Mouse (Mus musculus): Measurements from ENCODE around the gene Ltbp1. TPM values are rescaled to one million over a fixed set of nuclear protein-coding genes. Genes with fewer than 3 reads are reported as not detected.

Ltbp1 gene
- polyA plus RNA-seq, 1 experiment, result 3.7 TPM

- Histone ChIP-seq H3K36me3 (ENCODE audit: control insufficient read depth, insufficient read depth, low read length) (no peaks in the 10 kb centered on the region), H3K27me3 (ENCODE audit: control insufficient read depth, insufficient read depth, low read length) (no peaks in the 10 kb centered on the region), H3K4me3 (ENCODE audit: extremely low read depth, insufficient read depth, insufficient read length) (no peak overlapping the region), H3K4me1 (ENCODE audit: control insufficient read depth, insufficient read depth, insufficient read length) (no peaks in the 10 kb centered on the region), H3K27ac (ENCODE audit: insufficient read depth, low read length) (no peak overlapping the region)
- no peak for DNase-seq (ENCODE audit: low read depth in 1 of 2, low spot score in 2 of 2)
- 91% methylated on average over 16 of the region's 16 CpGs for WGBS
- TF ChIP-seq CTCF (IDR thresholded peaks at IDR 0.05; ENCODE audit: extremely low read depth, insufficient read depth, insufficient read length, insufficient replicate concordance) (no peak), POLR2A (IDR thresholded peaks at IDR 0.05; ENCODE audit: low read depth, low read length) (no peak)
Measured at GRCm38 (mm10) chr17:74968738-74969271, 36.6 kb upstream of the Ltbp1 start.

GRCm38 (mm10) chr17:74975192-74975591 lies 30.2 kb upstream of the Ltbp1 start:
- H3K4me1 ChIP-seq (ENCODE audit: control insufficient read depth, insufficient read depth, insufficient read length), result no peaks in the 10 kb centered on the region

GRCm38 (mm10) chr17:74976167-74976985 lies 29.0 kb upstream of the Ltbp1 start:
- no peak for DNase-seq (ENCODE audit: low read depth in 1 of 2, low spot score in 2 of 2)
- Histone ChIP-seq H3K4me3 (ENCODE audit: extremely low read depth, insufficient read depth, insufficient read length) (no peak overlapping the region), H3K27me3 (ENCODE audit: control insufficient read depth, insufficient read depth, low read length) (no peaks in the 10 kb centered on the region), H3K36me3 (ENCODE audit: control insufficient read depth, insufficient read depth, low read length) (no peaks in the 10 kb centered on the region), H3K27ac (ENCODE audit: insufficient read depth, low read length) (no peak overlapping the region), H3K4me1 (ENCODE audit: control insufficient read depth, insufficient read depth, insufficient read length) (no peaks in the 10 kb centered on the region)
- TF ChIP-seq POLR2A (IDR thresholded peaks at IDR 0.05; ENCODE audit: low read depth, low read length) (no peak), CTCF (IDR thresholded peaks at IDR 0.05; ENCODE audit: extremely low read depth, insufficient read depth, insufficient read length, insufficient replicate concordance) (no peak)
- 78% methylated on average over 8 of the region's 8 CpGs for WGBS

More at GRCm38 (mm10) chr17:74975192-74975591, 30.2 kb upstream of the Ltbp1 start:
- Histone ChIP-seq H3K27me3 (ENCODE audit: control insufficient read depth, insufficient read depth, low read length) (no peaks in the 10 kb centered on the region), H3K36me3 (ENCODE audit: control insufficient read depth, insufficient read depth, low read length) (no peaks in the 10 kb centered on the region), H3K4me3 (ENCODE audit: extremely low read depth, insufficient read depth, insufficient read length) (no peak overlapping the region), H3K27ac (ENCODE audit: insufficient read depth, low read length) (no peak overlapping the region)
- no peak for DNase-seq (ENCODE audit: low read depth in 1 of 2, low spot score in 2 of 2)
- 86% methylated on average over 6 of the region's 6 CpGs for WGBS
- TF ChIP-seq CTCF (IDR thresholded peaks at IDR 0.05; ENCODE audit: extremely low read depth, insufficient read depth, insufficient read length, insufficient replicate concordance) (no peak), POLR2A (IDR thresholded peaks at IDR 0.05; ENCODE audit: low read depth, low read length) (no peak)

GRCm38 (mm10) chr17:74979767-74980166 lies 25.6 kb upstream of the Ltbp1 start:
- no peak overlapping the region for H3K27ac ChIP-seq (ENCODE audit: insufficient read depth, low read length)
- no peaks in the 10 kb centered on the region for H3K27me3 ChIP-seq (ENCODE audit: control insufficient read depth, insufficient read depth, low read length)
- no peaks in the 10 kb centered on the region for H3K36me3 ChIP-seq (ENCODE audit: control insufficient read depth, insufficient read depth, low read length)
- WGBS, result 80% methylated on average over 8 of the region's 8 CpGs
- no peaks in the 10 kb centered on the region for H3K4me1 ChIP-seq (ENCODE audit: control insufficient read depth, insufficient read depth, insufficient read length)
- TF ChIP-seq POLR2A (IDR thresholded peaks at IDR 0.05; ENCODE audit: low read depth, low read length), result no peak
- no peak for TF ChIP-seq CTCF (IDR thresholded peaks at IDR 0.05; ENCODE audit: extremely low read depth, insufficient read depth, insufficient read length, insufficient replicate concordance)
- DNase-seq (ENCODE audit: low read depth in 1 of 2, low spot score in 2 of 2), result no peak
- H3K4me3 ChIP-seq (ENCODE audit: extremely low read depth, insufficient read depth, insufficient read length), result no peak overlapping the region

- no peak for DNase-seq (ENCODE audit: low read depth in 1 of 2, low spot score in 2 of 2)
- WGBS, result 87% methylated on average over 5 of the region's 5 CpGs
- H3K27me3 ChIP-seq (ENCODE audit: control insufficient read depth, insufficient read depth, low read length), result no peaks in the 10 kb centered on the region
Measured at GRCm38 (mm10) chr17:74981703-74982102, 23.7 kb upstream of the Ltbp1 start.

GRCm38 (mm10) chr17:74982880-74983279 lies 22.5 kb upstream of the Ltbp1 start:
- Histone ChIP-seq H3K36me3 (ENCODE audit: control insufficient read depth, insufficient read depth, low read length) (no peaks in the 10 kb centered on the region), H3K4me1 (ENCODE audit: control insufficient read depth, insufficient read depth, insufficient read length) (no peaks in the 10 kb centered on the region), H3K27me3 (ENCODE audit: control insufficient read depth, insufficient read depth, low read length) (no peaks in the 10 kb centered on the region), H3K4me3 (ENCODE audit: extremely low read depth, insufficient read depth, insufficient read length) (no peak overlapping the region), H3K27ac (ENCODE audit: insufficient read depth, low read length) (no peak overlapping the region)
- 44% methylated on average over 1 of the region's 1 CpGs for WGBS
- DNase-seq (ENCODE audit: low read depth in 1 of 2, low spot score in 2 of 2), result no peak
- TF ChIP-seq CTCF (IDR thresholded peaks at IDR 0.05; ENCODE audit: extremely low read depth, insufficient read depth, insufficient read length, insufficient replicate concordance) (no peak), POLR2A (IDR thresholded peaks at IDR 0.05; ENCODE audit: low read depth, low read length) (no peak)

More at GRCm38 (mm10) chr17:74981703-74982102, 23.7 kb upstream of the Ltbp1 start:
- Histone ChIP-seq H3K4me1 (ENCODE audit: control insufficient read depth, insufficient read depth, insufficient read length) (no peaks in the 10 kb centered on the region), H3K27ac (ENCODE audit: insufficient read depth, low read length) (no peak overlapping the region), H3K36me3 (ENCODE audit: control insufficient read depth, insufficient read depth, low read length) (no peaks in the 10 kb centered on the region), H3K4me3 (ENCODE audit: extremely low read depth, insufficient read depth, insufficient read length) (no peak overlapping the region)
- TF ChIP-seq CTCF (IDR thresholded peaks at IDR 0.05; ENCODE audit: extremely low read depth, insufficient read depth, insufficient read length, insufficient replicate concordance) (no peak), POLR2A (IDR thresholded peaks at IDR 0.05; ENCODE audit: low read depth, low read length) (no peak)

- no peaks in the 10 kb centered on the region for H3K27me3 ChIP-seq (ENCODE audit: control insufficient read depth, insufficient read depth, low read length)
- no peaks in the 10 kb centered on the region for H3K36me3 ChIP-seq (ENCODE audit: control insufficient read depth, insufficient read depth, low read length)
- no peak overlapping the region for H3K27ac ChIP-seq (ENCODE audit: insufficient read depth, low read length)
- TF ChIP-seq CTCF (IDR thresholded peaks at IDR 0.05; ENCODE audit: extremely low read depth, insufficient read depth, insufficient read length, insufficient replicate concordance) (no peak), POLR2A (IDR thresholded peaks at IDR 0.05; ENCODE audit: low read depth, low read length) (no peak)
- no peaks in the 10 kb centered on the region for H3K4me1 ChIP-seq (ENCODE audit: control insufficient read depth, insufficient read depth, insufficient read length)
- DNase-seq (ENCODE audit: low read depth in 1 of 2, low spot score in 2 of 2), result no peak
- H3K4me3 ChIP-seq (ENCODE audit: extremely low read depth, insufficient read depth, insufficient read length), result no peak overlapping the region
- WGBS, result 80% methylated on average over 1 of the region's 1 CpGs
Measured at GRCm38 (mm10) chr17:74984071-74984470, 21.3 kb upstream of the Ltbp1 start.

All from spleen, adult 2 months (tissue).